Mouse (Mus musculus): ENCODE measurements at regions not wholly inside any gene's neighbourhood (a gene's known extent, or its start where the extent isn't known, plus 50 kb on each side); places are given as distances from the start of the nearest gene placed in this dataset.

DNA sequence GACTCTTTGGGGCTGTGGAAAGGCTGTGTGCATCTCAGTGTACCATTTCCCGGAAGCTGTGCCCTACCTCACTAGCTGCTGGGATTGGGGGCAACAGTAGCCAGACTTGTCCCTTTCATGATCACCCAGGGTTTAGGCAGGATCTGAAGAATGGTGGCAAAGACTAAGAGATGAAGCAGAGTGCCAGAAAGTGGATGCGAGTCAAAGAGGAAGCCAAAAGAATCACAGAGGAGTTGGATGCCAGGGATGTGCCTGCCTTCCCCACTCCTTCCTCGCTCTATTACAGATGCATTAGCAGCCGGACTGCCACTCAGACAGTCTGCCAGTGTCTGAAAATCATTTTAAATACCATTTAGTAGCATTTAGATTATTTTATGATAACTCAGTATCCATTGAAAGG is 271.5 kb upstream of the Slc24a2 start:
- no peak for DNase-seq (ENCODE audit: low spot score)

DNA sequence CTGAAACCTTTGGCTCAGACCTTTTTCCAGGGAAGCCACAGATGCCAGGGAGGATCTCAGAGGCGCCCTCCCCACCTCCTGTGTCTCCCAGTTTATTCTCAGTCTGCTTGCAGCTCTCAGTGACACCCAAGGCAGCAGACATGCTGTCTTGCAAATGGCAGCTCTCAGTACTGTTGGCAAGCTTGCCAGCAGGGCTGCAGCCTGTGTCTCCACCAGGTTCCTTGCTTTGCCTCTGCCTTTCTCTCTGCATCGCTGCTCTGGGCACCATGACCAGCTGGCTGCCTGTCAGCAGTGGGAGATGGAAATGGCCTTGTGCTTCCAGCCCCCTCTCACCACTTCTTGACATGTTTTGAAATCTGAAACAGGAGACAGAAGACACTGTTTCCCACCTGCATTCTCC is 270.2 kb upstream of the Slc24a2 start:
- no peak for DNase-seq (ENCODE audit: low spot score)

DNA sequence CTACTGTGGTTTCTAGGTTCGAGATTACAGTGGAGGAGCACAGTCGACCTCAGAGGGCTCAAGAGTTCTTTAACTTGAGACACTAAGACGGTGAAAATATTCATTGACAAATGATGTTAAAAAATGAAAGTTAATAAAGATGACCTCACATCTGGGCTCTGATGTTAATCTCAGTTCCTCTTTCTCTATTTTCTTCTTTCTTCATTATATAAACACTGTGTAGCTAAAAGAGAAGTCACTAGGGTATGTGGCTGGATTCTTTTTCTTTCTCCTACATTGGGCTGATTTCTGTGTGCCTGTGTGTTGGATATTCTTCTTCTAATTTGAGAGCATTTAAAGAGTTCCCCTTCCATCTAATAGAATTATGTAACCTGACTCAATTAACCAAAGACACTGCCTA is 257.5 kb upstream of the Slc24a2 start:
- no peak for DNase-seq (ENCODE audit: low spot score)

GRCm38 (mm10) chr4:87475537-87475936 is 245.3 kb upstream of the Slc24a2 start:
- no peak for DNase-seq (ENCODE audit: low spot score)

- no peak for DNase-seq (ENCODE audit: low spot score)
These were observed 243.2 kb upstream of the Slc24a2 start for GRCm38 (mm10) chr4:87473331-87474039.

DNA sequence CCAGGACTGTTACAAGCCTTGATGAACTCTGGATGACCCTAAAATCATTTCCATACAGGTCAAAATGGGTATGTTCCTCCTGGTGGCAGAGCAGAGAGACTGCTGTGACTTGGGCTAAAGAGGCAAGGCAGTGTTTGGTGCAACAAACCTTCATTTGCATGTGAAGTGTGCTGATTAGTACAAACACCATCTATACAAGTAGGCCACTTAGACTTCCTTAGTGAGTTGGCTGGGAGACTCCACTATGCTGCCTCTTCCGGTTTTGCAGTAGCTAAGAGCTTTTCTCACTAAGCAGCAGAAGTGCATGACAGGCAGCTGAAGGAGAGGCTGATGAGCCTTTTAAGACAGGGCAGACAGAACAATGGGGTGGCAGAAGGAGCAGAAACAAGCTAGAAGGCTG is 242.5 kb upstream of the Slc24a2 start:
- no peak for DNase-seq (ENCODE audit: low spot score)

DNA sequence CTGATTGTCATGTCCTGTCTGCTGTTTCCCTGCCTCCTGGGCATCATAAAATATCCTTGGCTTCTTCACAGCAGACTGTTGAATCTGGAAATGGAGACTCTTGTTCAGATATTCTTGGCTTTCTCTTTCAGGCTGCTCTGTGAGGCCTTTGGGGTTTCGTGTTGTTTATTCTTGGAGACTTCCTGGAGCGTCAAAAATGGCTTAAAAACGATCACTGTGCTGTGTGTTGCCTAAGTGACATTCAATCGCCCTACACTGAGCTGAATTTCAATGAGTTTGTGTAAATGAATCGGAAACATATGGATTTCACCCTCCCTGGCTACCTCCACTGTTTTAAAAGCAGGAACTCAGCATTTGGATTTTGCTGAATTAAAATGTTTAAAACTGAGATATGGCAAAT is 241.1 kb upstream of the Slc24a2 start:
- no peak for DNase-seq (ENCODE audit: low spot score)

- no peak for DNase-seq (ENCODE audit: low spot score)
These were observed 237.3 kb upstream of the Slc24a2 start for GRCm38 (mm10) chr4:87467600-87467999.

- no peak for DNase-seq (ENCODE audit: low spot score)
These were observed 236.7 kb upstream of the Slc24a2 start for GRCm38 (mm10) chr4:87467018-87467417.

DNA sequence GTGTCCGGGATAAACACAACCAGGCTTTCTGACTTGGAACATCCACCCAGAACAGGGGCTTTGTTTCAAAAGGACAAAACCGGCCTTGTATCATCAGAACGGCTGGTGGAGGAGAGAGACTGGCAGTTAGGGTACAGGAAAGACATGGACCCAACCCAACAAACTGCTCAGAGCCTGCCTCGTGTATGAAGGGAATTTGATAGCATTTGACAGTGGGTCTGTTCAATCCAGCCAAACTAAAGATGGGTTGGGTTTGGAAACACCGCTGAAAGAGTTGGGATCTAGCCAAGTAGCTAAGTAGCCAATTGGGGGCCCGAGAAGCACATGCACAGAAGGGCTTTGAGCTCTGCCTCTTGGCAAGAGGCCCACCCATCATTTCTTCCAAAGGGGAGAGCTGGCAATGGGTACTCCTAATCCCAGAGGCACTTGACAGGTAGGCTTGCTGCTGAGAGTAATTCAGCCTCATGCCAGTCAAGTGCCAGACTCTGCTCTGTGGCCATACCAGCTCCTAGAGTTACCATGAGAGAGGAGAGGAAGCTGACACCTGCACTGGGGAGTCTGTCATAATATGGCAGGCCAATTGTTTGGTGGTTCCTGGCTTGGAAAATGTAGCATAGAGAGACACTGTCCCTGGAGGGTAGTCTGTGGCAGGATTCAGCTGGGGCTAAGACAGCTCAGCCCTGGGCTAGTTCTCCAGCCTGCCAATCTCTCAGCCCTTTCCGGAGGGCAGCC is 231.1 kb upstream of the Slc24a2 start:
- no peak for DNase-seq (ENCODE audit: low spot score)

GRCm38 (mm10) chr4:87455863-87456578 is 225.7 kb upstream of the Slc24a2 start:
- DNase-seq (ENCODE audit: low spot score): no peak

- no peak for DNase-seq (ENCODE audit: low spot score)
These were observed 221.8 kb upstream of the Slc24a2 start for GRCm38 (mm10) chr4:87452122-87452521.

DNA sequence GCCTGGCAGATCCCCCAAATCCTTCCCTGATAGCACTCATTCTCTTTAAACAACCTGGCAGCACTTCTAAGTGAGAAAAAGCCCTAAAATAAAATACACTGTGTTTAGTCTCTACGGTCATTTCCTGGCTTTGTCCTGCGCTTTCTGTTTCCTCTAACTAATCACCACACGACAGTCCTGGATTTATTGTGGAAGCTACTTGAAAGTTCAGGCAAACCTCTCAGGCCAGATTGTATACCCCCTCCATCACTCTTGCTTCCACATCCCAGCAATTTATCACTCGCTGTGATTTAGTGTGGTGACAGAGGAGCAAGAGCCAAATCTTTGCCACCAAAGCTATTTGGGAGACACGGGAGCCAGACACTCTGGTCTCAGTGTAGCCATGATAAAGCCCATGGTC is 221.0 kb upstream of the Slc24a2 start:
- DNase-seq (ENCODE audit: low spot score): no peak

DNA sequence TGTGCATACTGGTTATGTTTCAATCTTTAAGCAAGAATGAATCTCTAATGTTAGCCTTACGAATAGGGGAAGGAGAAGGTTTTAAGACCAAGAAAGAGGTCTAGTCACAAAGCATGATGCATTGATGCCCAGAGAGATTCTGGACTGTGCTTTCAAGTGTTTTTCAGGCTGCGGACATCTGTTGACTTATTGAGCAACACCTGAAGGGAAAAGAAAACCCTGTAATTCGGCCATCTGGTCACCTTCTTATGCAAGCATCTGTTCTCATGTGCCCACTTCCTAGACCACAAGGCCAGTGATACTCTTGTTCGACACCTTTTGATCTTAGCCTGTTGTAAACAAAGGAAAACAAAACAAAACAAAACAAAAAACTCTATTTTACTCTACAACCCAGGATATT is 218.1 kb upstream of the Slc24a2 start:
- no peak for DNase-seq (ENCODE audit: low spot score)

DNA sequence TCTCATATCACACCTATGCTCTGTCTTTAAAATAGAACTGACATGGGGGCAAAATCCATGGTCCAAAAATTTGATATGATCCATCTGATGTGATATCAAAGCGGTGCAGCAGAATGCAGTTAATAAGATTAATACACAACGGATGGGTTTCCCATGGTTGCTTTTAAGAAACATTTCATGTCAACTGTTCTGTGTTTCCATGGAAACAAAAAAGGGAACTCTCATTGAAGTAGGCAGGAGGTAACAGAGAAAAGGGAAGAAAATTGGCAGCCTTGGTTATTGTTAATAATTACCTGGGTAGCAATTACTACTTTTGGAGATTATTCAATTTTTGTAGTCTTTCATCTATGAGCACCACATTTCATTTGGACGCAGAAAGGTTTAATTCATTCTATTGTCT is 216.6 kb upstream of the Slc24a2 start:
- no peak for DNase-seq (ENCODE audit: low spot score)

GRCm38 (mm10) chr4:87434136-87434535 is 203.9 kb upstream of the Slc24a2 start:
- no peak for DNase-seq (ENCODE audit: low spot score)

DNA sequence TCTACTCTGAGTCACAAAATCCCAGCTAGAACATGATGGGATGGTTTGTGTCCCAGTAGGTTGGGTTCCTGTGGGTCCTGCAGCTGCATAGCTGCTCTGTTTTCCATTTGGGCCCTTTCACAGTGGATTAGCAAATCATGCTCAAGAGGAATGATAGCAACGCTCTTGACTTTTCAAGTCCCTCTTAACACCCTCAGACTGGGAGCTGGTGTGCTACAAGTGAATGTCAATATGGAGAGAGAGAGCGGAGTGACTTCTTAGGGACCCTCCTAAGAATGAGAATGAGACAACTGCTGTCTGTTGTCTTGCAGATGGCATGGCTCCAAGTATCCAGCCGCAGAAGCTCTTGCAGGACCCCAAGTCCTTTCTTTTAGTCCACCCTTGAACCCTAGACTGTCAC is 198.1 kb upstream of the Slc24a2 start:
- no peak for DNase-seq (ENCODE audit: low spot score)

DNA sequence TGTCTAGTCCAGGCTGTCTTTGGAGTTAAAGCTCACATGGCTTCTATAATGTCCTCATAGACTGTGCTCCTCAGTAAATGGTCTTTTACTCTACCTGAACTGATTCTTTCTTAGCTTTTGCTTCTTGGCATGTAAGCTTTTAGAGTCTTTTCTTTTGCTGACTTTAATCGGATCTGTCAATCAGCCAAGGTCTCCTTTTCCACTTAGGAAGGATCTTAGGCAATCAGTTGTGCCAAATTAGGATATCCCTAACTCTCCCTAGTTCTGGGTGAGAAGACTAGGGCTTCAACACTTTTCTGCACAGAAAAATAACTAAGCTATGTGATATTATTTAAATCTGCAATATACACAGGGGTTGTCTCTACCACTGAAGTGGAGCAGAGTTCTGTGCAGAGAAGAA is 193.8 kb upstream of the Slc24a2 start:
- no peak for DNase-seq (ENCODE audit: low spot score)

DNA sequence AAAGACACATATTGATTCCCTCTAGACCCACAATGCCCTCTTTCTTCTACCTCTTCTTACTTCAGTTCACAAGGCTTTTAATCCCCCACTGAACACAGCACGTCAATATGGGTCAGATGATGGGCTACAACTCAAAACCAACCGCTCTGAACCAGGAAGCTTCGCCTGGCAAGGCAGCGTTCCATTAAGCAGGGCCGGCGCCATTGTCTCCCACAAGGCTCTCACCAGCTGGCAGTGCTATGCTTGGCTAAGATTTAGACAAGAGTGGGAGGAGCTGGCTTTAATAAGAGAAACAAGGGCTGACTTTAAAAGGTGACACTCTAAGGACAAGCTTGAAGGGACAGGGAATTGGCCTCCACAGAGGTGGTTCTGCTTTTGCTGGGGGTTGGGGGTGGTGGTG is 192.3 kb upstream of the Slc24a2 start:
- DNase-seq (ENCODE audit: low spot score): peak; percentile 20

GRCm38 (mm10) chr4:87403354-87403753 is 173.1 kb upstream of the Slc24a2 start:
- no peak for DNase-seq (ENCODE audit: low spot score)

- no peak for DNase-seq (ENCODE audit: low spot score)
These were observed 171.9 kb upstream of the Slc24a2 start for GRCm38 (mm10) chr4:87402173-87402556.

- DNase-seq (ENCODE audit: low spot score): no peak
These were observed 171.3 kb upstream of the Slc24a2 start for GRCm38 (mm10) chr4:87401316-87402172.
